19 mouse cellular contexts compared by ENCODE assay signal in genomic region chr16:48678029-48678428, GRCm38 (mm10).
"Had no signal": no experiment of that assay in that cellular context is flagged by ENCODE, and none has a peak within 500 bp of the region (broad histone marks: within the 10 kb centered on the region; RNA-seq: fewer than 3 reads in every experiment).

No protein-coding gene starts in this region.

- H3K4me3 ChIP-seq: layer of hippocampus, adult 2 months; liver, embryonic 15.5 days; megakaryocyte, embryonic 14.5 days; midbrain, embryonic 13.5 days; myocyte; neural tube, embryonic 15.5 days had no signal

- H3K4me2 ChIP-seq: liver, embryonic 11.5 days; liver, embryonic 15.5 days; midbrain, embryonic 13.5 days; neural tube, embryonic 15.5 days had no signal

- H3K36me3 ChIP-seq: liver, embryonic 15.5 days; midbrain, embryonic 13.5 days; neural tube, embryonic 15.5 days had no signal

- H3K9ac ChIP-seq: liver, embryonic 15.5 days; midbrain, embryonic 13.5 days; neural tube, embryonic 15.5 days had no signal

- H3K27me3 ChIP-seq: liver, embryonic 15.5 days; megakaryocyte, embryonic 14.5 days; midbrain, embryonic 13.5 days; neural tube, embryonic 15.5 days had no signal

- H3K27ac ChIP-seq: layer of hippocampus, adult 2 months; liver, embryonic 15.5 days; midbrain, embryonic 13.5 days; neural tube, embryonic 15.5 days had no signal

- H3K9me3 ChIP-seq: liver, embryonic 15.5 days; megakaryocyte, embryonic 14.5 days; midbrain, embryonic 13.5 days; neural tube, embryonic 15.5 days had no signal

- ATAC-seq: intestine, postnatal 0 days; lung, postnatal 0 days; midbrain, embryonic 13.5 days had no signal

- DNase-seq: kidney, adult 9 months; kidney, postnatal 10 days; kidney, postnatal 4 days; left cerebral cortex, postnatal 4 days; lung, adult 2 months; lung, postnatal 36 days; right cerebral cortex, postnatal 4 days; spleen, adult 18-20 months; thymus, adult 18-20 months; thymus, postnatal 14 days had no signal

- H3K4me1 ChIP-seq: liver, embryonic 15.5 days; midbrain, embryonic 13.5 days; neural tube, embryonic 15.5 days had no signal
